In the genomic region with DNA sequence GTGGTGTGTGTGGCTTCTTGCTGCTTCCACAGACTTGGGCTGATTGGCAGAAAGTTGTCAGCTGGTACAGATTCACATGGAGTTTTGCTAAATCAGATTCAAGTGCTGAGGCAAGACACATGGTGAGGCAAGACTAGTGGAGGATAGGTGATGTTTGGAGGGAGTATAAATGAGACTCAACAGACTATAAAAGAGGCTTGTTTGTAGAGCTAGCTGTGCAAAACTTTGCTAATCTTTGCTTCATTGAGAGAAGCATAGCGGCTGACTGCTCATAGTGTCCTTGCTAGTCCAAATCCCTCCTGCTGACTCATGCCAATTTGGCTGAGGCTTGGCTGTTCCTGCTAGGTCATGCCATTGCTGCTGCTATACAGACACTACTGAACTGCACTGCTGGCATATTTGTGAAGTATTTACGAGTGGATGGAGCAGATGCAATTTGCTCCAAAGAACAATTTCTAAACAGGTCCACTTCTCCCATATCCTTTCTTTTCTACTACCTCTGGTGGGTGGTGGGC, we compare ENCODE assay signal across 18 mouse cellular contexts. TPM values are rescaled to one million over a fixed set of nuclear protein-coding genes. Genes with fewer than 3 reads are reported as not detected.
DNase-seq lines count a peak whose midpoint lies in the region; ATAC-seq and TF ChIP-seq lines count a peak whose summit lies in the region.
"Had no signal": no experiment of that assay in that cellular context is flagged by ENCODE, and none has a peak within 500 bp of the region (broad histone marks: within the 10 kb centered on the region; RNA-seq: fewer than 3 reads in every experiment).

No protein-coding gene starts in this region.

- no peak for TF ChIP-seq POLR2A in kidney, adult 2 months (IDR thresholded peaks at IDR 0.05; ENCODE audit: low read depth, low read length)

- 51% methylated on average over 2 of the region's 2 CpGs for WGBS in kidney, adult 2 months
- 84% methylated on average over 2 of the region's 2 CpGs for WGBS in kidney, embryonic 15.5 days

- no peaks in the 10 kb centered on the region for H3K9me3 ChIP-seq in kidney, embryonic 15.5 days (replicated peaks)
- H3K9me3 ChIP-seq: embryonic facial prominence, embryonic 12.5 days; lung, embryonic 15.5 days; stomach, embryonic 15.5 days had no signal

- ATAC-seq in kidney, embryonic 15.5 days (replicated peaks; ENCODE audit: low FRiP score): no peak

- no peak for TF ChIP-seq CTCF in kidney, adult 2 months (conservative IDR thresholded peaks at IDR 0.05; ENCODE audit: insufficient read depth, insufficient read length, low read depth, low read length)

- no peaks in the 10 kb centered on the region for H3K36me3 ChIP-seq in kidney, adult 2 months (ENCODE audit: control insufficient read depth, insufficient read depth, low read length)
- no peaks in the 10 kb centered on the region for H3K36me3 ChIP-seq in kidney, embryonic 15.5 days
- H3K36me3 ChIP-seq: embryonic facial prominence, embryonic 12.5 days; lung, embryonic 15.5 days; stomach, embryonic 15.5 days had no signal

- no peak overlapping the region for H3K9ac ChIP-seq in kidney, embryonic 15.5 days
- H3K9ac ChIP-seq: embryonic facial prominence, embryonic 12.5 days; lung, embryonic 15.5 days; stomach, embryonic 15.5 days had no signal

- H3K27ac ChIP-seq in kidney, adult 2 months (ENCODE audit: insufficient read depth, low read depth, low read length): no peak overlapping the region
- H3K27ac ChIP-seq in kidney, embryonic 15.5 days: no peak overlapping the region
- H3K27ac ChIP-seq: embryonic facial prominence, embryonic 12.5 days; heart, adult 2 months; lung, embryonic 15.5 days; stomach, embryonic 15.5 days had no signal

- H3K4me2 ChIP-seq in kidney, embryonic 15.5 days: no peak overlapping the region
- H3K4me2 ChIP-seq: embryonic facial prominence, embryonic 12.5 days; liver, embryonic 11.5 days; lung, embryonic 15.5 days; stomach, embryonic 15.5 days had no signal

- no peaks in the 10 kb centered on the region for H3K4me1 ChIP-seq in kidney, adult 2 months (ENCODE audit: control insufficient read depth, insufficient read depth, low read length)
- no peaks in the 10 kb centered on the region for H3K4me1 ChIP-seq in kidney, embryonic 15.5 days
- H3K4me1 ChIP-seq: embryonic facial prominence, embryonic 12.5 days; lung, embryonic 15.5 days; stomach, embryonic 15.5 days had no signal

- H3K27me3 ChIP-seq in kidney, adult 2 months (replicated peaks; ENCODE audit: control insufficient read depth, insufficient read depth, low read length): no peaks in the 10 kb centered on the region
- H3K27me3 ChIP-seq in kidney, embryonic 15.5 days: peaks cover 7% of the 10 kb centered on the region; the same call in 1 of the 2 replicates
- H3K27me3 ChIP-seq: embryonic facial prominence, embryonic 12.5 days; lung, embryonic 15.5 days; stomach, embryonic 15.5 days had no signal

- DNase-seq in kidney, adult 2 months: peak; percentile 19
- peak; percentile 41 for DNase-seq in 3134 (ENCODE audit: extremely low read depth, insufficient read length, low spot score)
- peak; percentile 59 for DNase-seq in NIH3T3 (ENCODE audit: low read depth)
- peak; percentile 63 for DNase-seq in adrenal gland, postnatal 14 days
- DNase-seq in embryo, embryonic 10.5 days (ENCODE audit: low spot score): no peak
- DNase-seq in thymus, postnatal 25 days: no peak
- DNase-seq in layer of hippocampus, postnatal 36 days: no peak
- DNase-seq: cerebellum, adult 11 months; cerebellum, postnatal 36 days; kidney, postnatal 14 days; spleen, adult 18-20 months; thymus, adult 2 months had no signal

- no peak overlapping the region for H3K4me3 ChIP-seq in kidney, adult 2 months (ENCODE audit: insufficient read depth, low read depth, low read length)
- H3K4me3 ChIP-seq in kidney, embryonic 15.5 days (replicated peaks): no peak overlapping the region
- H3K4me3 ChIP-seq: embryonic facial prominence, embryonic 12.5 days; heart, adult 2 months; lung, embryonic 15.5 days; stomach, embryonic 15.5 days had no signal

RNA-seq across cellular contexts. Expression of a gene that starts 3.0 kb away (rescaled TPM):
- 0.26 and 0.45 TPM in 2 replicates for polyA plus RNA-seq in kidney, adult 2 months (2012; rRNA removed)
- 21.7 and 23.2 TPM in 2 replicates for polyA plus RNA-seq in kidney, embryonic 15.5 days (2015; fragmentation: Nextera tagmentation; extraction: Ambion mirVana)
- total RNA-seq in adrenal gland, postnatal 14 days (2021): 16.1 and 18.3 TPM in 2 replicates
- 1 to 10 TPM; 8.0 to 8.2 TPM for total RNA-seq in layer of hippocampus, postnatal 36 days (2021)

RNA-seq across cellular contexts. Expression of a gene that starts 19.7 kb away (rescaled TPM):
- polyA plus RNA-seq in kidney, adult 2 months (2012; rRNA removed): 0.05 and 0.11 TPM in 2 replicates
- polyA plus RNA-seq in kidney, embryonic 15.5 days (2015; fragmentation: Nextera tagmentation; extraction: Ambion mirVana): 1.3 and 1.6 TPM in 2 replicates
- 1.0 and 1.3 TPM in 2 replicates for total RNA-seq in adrenal gland, postnatal 14 days (2021)
- total RNA-seq in layer of hippocampus, postnatal 36 days (2021): 10 to 100 TPM; 27.5 to 33.9 TPM

Comparison
In these comparisons a context has a peak if more than half of its experiments do, and no peak if none do; other contexts are left out.
1. DNase-seq: peak in kidney, adult 2 months (single experiment), 3134 (single experiment), NIH3T3 (single experiment) and adrenal gland, postnatal 14 days (single experiment); none in embryo, embryonic 10.5 days (single experiment), thymus, postnatal 25 days (single experiment) and layer of hippocampus, postnatal 36 days (0 of 2).
2. RNA of a gene that starts 19.7 kb away (total RNA-seq): 27.5 to 33.9 TPM in layer of hippocampus, postnatal 36 days; 1.0 to 1.3 TPM in adrenal gland, postnatal 14 days; every median in the first group is over 10 times any median in the second.